Comparison of ENCODE assay signal across 11 mouse cellular contexts in the genomic region with DNA sequence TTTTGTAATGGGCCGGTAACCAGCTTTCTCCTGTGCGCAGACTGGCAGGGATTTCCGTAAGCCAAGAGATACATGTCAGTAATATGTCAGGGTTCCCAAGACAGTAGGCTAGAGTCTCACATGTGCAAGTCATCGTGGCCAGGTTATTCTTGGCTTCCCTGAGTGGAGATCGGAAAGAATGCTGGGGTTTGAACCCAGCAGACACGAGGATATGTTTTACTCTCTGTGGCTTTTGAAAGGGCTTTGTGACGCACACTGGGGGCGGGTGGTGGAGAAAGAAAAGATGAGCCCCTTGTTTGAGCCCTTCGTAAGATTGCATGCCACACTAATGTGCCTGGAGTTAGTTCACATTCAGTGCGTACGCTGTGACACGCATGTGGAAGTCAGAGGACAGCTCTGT.
"Had no signal": no experiment of that assay in that cellular context is flagged by ENCODE, and none has a peak within 500 bp of the region (broad histone marks: within the 10 kb centered on the region; RNA-seq: fewer than 3 reads in every experiment).

No protein-coding gene starts in this region.

- H3K4me1 ChIP-seq: midbrain, embryonic 12.5 days had no signal

- H3K9me3 ChIP-seq: midbrain, embryonic 12.5 days; neural tube, embryonic 13.5 days had no signal

- H3K27ac ChIP-seq: liver, embryonic 14.5 days; midbrain, embryonic 12.5 days; neural tube, embryonic 13.5 days had no signal

- H3K27me3 ChIP-seq: midbrain, embryonic 12.5 days; neural tube, embryonic 13.5 days had no signal

- H3K4me3 ChIP-seq: midbrain, embryonic 12.5 days; neural tube, embryonic 13.5 days had no signal

- H3K4me2 ChIP-seq: midbrain, embryonic 12.5 days; neural tube, embryonic 13.5 days had no signal

- ATAC-seq: midbrain, embryonic 16.5 days had no signal

- DNase-seq: kidney, adult 18-20 months; kidney, postnatal 10 days; kidney, postnatal 4 days; liver; lung, adult 18-20 months; lung, postnatal 36 days; thymus, postnatal 36 days had no signal

- H3K9ac ChIP-seq: liver, embryonic 14.5 days; midbrain, embryonic 12.5 days; neural tube, embryonic 13.5 days had no signal
